Mouse (Mus musculus) adrenal gland, postnatal 10 days (tissue): ENCODE results near the gene Derl2. TPM values are rescaled to one million over a fixed set of nuclear protein-coding genes. Genes with fewer than 3 reads are reported as not detected.
A peak's percentile ranks its signal among the peaks of the same experiment; 100 is the strongest.

Experiments
- DNase-seq: peaks from one replicate; pipeline ENCODE4 v3.0.0; 2021; ENCODE audit warnings: mixed read lengths
- total RNA-seq, 2 experiments: library from RNA; stranded (reverse); gene quantifications; 2 replicates each; pipeline ENCODE4 v1.2.3; 2021

The Derl2 gene
- total RNA-seq, 2 experiments from 2014 or later: 42.5 to 54.5 TPM

DNA sequence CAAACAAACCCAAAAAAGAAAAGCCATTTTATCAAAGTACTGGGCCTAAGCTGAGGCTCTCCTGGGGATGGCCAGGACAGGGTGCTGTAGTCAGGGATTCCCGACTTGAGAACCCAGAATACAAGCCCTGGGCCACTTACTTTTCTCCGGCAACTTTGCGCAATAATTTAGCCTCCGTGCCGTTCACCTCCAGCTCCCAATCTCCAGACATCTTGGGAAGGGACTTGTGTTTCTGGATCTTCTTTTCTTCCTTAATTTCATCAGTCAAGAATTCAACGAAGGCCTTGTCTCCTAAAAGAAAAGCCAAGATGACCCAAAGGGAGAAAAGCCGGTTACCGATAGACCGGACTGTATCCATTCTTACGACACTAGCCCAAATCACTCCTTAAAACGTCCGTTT, 37.6 kb downstream of the Derl2 start:
- DNase-seq: no peak

DNA sequence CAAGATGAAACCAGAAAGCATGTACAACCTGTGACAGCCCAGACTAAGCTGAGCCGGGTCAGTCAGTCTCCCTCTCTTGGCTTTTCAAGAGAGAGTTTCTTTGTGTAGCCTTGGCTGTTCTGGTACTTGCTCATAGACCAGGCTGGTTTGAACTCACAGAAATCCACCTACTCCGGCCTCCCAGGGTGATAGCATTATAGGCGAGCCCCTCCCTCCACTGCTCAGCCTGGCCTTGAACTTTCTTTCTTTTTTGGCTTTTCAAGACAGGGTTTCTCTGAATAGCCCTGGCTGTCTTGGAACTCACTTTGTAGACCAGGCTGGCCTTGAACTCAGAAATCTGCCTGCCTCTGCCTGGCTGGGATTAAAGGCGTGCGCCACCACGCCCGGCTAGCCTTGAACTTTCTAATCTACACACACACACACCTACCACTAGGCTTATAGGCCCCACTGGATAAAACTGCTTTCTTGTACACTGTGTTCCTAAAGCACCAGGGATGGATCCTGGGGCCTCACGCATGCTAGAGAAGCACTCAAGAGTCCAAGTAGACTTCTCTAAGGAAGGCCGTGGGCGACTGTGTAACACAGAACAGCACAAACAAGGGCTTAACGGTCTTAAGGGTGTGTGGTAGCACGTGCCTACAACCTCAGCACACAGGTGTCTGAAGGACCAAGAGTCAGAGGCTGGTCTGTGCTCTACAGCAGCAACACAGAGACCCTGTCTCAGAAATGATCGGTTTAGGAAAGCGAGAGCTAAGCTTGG, 38.7 kb downstream of the Derl2 start:
- DNase-seq: no peak

DNA sequence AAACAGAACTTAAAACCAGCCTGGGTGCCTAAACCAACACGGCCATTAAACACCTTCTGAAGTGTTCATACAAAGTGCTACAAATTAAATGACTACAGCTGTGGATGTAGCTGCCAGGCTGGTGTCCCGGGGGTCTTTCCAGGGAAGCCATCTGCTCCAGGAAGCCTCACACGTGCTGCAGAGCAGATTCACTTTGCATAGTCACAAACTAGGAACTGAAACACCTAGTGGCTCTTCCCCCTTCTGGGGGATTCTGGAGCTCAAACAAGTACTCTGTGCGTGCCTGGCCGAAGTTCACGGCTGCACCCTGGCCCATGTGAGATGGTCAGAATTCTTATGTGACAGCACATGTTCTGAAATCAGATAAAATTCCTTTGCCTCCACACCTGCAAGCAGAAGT, 39.4 kb downstream of the Derl2 start:
- DNase-seq: no peak

DNA sequence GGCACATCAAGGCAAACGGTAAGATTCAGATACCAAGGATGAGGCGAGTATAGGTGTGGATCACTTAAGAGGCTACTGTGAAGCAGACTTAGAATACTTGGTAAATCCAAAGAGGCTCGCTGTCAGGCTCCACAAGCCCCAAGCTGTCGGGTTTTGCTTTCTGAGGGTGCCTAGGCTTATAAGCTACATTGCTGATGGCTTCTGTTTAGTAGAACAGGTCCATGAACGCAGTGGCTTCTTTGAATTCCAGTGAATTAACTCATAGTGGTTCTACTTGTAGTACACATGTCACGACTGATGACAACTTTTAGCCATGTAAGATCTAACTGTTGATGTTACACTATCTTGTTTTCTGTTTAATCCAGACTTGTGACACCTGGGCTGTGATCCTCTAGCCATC, 42.3 kb downstream of the Derl2 start:
- no peak for DNase-seq

DNA sequence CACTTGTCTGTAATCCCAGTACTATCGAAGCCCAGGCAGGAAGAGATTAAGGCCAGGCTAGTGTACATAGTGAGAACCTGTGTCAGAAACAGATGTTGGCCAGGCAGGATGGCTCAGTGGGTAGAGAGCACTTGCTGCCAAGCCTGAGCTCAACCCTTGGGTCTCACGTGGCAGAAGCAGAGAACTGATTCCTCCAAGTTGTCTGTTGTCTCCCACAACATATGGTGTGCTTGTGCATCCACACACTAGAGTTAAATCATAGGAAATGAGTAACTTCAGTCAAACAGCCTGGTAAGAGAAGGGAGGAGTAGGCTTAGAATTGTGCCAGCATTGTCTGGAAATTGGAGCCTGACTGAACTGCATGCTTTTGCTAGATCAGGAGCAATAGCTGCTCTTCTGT, 44.4 kb downstream of the Derl2 start:
- no peak for DNase-seq

DNA sequence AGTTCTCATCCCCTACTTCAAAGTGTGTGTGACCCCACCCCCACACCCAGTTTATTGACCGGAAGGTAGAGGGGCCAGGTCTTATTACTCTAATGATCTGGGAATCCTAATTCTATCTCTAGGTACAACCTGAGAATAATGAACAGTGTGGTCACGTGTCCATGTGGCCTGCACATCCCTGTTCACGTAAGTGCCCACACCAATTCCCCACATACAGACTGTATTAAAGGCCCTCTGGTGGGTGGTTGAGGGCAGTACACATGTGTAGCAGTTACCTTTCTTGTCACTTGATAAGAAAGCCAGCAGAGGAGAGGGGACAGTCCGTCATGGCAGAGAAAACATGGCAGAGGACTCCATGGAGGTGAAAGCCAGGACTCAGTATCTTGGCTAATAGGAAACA, 45.7 kb downstream of the Derl2 start:
- DNase-seq: no peak

DNA sequence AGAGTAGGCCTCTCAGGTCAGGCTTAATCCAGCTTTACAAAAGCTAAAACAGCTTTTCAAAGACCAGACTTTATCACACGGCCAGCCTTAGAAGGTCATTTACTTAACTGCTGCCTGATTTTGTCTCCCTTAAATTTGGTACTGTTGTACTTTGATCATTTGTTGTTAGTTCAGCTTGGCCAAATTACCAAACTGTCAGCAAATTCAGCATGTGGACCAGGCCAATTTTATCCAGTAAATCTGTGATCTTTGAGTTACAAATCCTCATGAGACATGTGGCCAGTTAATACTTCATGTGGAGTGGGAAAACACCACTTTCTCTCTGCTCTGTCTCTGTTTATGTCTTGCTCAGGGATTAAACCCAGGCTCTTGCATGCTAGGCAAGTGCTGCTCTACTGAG, 47.1 kb downstream of the Derl2 start:
- no peak for DNase-seq

DNA sequence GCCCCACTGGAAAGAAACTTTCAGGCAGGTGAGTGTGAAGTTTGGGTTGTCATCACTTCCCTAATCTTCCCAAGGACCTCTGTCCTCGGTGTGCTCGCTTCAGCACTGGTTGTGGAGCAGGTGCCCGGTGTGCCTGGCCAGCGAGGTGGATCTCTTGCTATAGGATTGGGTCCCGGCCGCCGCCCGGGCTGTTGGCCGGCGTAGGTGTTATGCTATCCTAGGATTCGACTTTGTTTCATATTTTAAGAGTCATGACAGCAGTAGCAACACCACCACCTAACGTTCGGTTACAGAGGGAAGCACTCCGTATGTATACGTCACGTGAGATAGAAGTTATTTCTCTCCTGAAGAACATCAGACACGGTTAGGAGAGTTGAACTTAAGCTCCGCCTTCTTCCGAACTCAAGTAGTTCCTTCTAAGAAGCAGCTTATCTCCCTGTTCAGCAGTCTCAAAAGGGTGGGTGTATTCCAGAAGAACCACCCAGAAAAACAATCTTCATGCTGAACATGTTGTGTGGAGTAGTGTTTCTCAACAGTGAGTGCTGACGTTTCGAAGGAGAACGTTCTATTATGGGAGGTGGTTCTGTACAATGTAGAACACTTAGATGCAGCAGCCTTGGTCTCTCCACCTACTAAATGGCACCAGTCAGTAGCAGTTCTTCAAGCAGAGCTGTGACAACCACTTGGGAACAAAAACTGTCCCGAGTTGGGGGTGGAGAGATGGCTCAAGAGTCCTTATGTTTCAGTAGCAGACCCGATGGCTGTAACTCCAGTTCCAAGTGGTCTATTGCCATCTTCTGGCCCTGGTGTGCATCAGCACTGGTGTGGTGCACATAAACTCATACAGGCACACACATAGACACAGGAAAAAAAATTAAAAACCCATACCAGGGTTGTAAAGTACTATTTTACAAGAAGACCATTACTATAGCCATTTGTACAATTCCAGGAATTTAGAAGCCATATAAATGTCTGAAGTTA, 48.8 kb downstream of the Derl2 start:
- DNase-seq: no peak

DNA sequence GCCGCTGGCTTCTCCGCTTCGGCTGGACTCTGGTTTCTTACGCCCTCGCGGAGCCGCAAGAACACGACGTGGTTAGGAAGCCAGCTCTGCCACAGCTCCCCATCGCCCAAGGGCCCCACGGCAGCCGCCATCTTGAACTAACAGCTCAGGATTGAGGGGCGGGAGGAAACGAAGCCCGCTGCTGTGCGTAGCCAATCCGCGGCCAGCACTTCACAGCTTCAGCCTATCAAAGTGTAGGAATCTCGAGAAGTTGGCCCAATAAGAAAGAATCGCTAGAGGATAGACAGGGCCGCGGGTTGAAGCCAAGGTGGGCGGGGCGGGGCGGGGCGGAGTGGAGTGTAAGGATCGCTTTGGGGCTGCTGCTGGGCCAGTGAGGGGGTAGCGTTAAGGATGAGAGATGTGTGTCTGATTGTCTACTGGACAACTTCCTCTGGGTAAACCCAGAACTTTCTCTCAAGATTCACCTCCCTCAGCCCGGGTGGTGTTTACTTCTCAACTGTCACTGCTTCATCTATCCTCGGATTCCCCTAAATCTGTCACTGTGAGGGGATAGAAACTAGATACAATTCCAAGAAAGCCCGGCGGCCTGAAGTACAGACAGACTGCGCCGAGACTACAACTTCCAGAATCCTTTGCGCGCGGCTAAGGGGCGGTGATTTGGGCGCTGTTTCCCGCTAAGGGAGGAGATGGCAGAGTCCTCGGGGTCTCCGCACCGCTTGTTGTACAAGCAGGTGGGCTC, 49.7 kb downstream of the Derl2 start, which contains the start of the genes Nup88 and Rpain:
Gene Nup88, minus strand, starts transcription at position 153 of the 739 bp plus-strand sequence.
Gene Rpain, plus strand, starts transcription at position 393 of the 739 bp plus-strand sequence.
- peak; percentile 93 for DNase-seq

DNA sequence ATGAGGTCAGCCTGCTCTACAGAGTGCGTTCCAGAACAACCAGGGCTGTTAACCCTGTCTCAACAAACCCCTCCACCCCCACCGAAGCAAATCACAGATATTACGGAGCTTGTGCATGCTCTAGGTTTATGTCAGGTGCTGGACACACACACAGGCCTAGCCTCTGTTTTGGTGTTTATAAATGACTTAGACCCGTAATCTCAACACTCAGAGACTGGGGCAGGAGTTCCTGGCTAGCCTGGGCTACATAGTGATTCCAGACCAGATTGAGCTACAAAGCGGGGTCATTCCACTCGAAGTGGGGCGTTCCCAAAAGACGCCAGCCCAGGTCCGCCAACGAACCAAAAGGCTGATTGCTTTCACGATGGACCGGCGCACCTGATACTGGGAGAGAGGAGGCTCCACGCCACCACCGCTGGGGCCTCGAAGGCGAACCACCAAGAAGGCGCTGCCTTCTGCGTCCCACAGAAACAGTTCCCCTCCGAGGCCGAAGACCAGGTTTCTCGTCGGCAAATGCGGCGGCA, 50.3 kb downstream of the Derl2 start:
- no peak for DNase-seq

DNA sequence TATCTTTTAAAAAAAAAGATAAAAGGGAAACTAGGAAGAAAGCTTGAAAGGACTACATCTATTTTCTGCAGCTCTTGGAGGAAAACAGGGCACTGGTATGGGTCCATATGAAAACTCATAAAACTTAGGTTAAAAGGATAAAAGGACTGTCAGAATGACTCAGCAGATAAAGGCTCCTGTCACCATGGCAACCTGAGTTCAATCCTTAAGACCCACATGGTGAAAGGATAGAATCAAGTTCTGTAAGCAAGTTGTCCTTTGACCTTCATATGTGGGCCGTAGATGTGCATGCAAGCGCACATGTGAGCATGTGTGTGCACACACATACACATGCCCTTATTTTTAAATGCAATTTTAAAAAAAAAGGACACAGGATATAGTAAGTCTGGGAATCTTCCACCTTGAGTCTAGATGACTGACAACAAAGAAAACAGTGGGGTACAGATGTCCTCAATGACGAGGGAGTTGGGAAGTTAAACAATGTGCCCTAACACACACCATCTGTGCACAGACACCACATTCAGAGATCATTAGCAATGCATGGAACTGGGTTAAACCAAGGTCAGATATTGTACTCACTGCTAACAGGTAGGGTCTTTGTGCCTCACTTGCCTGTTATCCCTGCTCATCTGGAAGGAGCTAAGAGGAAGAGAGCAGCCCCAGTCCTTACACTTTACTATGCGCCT, 55.3 kb downstream of the Derl2 start:
- DNase-seq: no peak

DNA sequence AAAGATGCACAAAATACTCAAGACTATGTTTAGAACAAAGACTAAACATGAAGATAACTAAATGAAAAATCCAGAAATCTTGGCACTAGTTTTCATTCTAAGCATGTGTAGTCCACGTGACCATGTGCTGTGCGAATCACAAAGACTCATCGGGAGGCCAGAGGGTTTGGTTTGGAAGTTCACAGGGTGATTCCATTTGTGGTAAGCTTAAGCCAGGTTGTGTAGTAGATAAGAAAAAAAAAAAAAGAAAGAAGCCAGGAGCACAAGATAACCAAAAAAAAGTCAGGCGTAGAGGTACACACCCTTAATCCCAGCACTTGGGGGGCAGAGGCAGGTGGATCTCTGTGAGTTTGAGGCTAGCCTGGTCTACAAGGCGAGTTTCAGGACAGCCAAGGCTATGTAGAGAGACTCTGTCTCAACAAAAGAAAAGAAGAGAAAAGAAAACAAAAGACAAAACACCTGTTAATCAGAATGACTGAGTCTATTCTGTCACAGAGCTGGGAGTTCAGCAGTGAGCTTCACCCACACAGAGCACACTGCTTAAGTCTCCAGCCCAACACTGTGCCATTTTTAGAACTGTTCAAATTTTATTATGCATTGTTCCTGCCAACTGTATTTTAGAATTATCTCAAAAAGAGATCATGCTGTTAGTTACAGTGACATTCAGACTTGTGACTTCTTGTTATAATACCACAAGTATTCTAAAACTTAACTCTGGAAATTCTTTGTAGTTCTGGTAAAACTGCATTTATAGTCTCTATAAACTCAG, 58.7 kb downstream of the Derl2 start:
- no peak for DNase-seq

Other genes starting within 250 kb of the Derl2 start
- under 1 TPM; 0.27 to 0.57 TPM for gene Scimp, start 207.3 kb downstream of the Derl2 start, total RNA-seq
- 10 to 100 TPM; 73.1 to 75.0 TPM for gene Rabep1, start 175.1 kb downstream of the Derl2 start, total RNA-seq
- gene Nup88, start 49.9 kb downstream of the Derl2 start, total RNA-seq: 10 to 100 TPM; 54.0 to 68.3 TPM
- 10 to 100 TPM; 24.9 to 31.5 TPM for gene Rpain, start 49.6 kb downstream of the Derl2 start, total RNA-seq
- 100 to 1,000 TPM; 254 to 262 TPM for gene C1qbp, start 36.8 kb downstream of the Derl2 start, total RNA-seq
- 10 to 100 TPM; 25.2 to 25.6 TPM for gene Dhx33, start 15.4 kb downstream of the Derl2 start, total RNA-seq
- 10 to 100 TPM; 17.6 TPM for gene Mis12, start 230 bp downstream of the Derl2 start, total RNA-seq
- gene 6330403K07Rik, start 13.7 kb upstream of the Derl2 start, total RNA-seq: 10 to 100 TPM in 1 of 2 experiments, 1 to 10 TPM in 1; 9.7 to 19.9 TPM
- gene Nlrp1a, start 124.9 kb upstream of the Derl2 start, total RNA-seq: 1 to 10 TPM; 1.6 TPM
- gene Nlrp1b, start 210.9 kb upstream of the Derl2 start, total RNA-seq: under 1 TPM; 0.18 to 0.21 TPM